Mouse (Mus musculus): ENCODE results near the gene Trip13.
A peak's percentile ranks its signal among the peaks of the same experiment; 100 is the strongest.

Gene Trip13

DNA sequence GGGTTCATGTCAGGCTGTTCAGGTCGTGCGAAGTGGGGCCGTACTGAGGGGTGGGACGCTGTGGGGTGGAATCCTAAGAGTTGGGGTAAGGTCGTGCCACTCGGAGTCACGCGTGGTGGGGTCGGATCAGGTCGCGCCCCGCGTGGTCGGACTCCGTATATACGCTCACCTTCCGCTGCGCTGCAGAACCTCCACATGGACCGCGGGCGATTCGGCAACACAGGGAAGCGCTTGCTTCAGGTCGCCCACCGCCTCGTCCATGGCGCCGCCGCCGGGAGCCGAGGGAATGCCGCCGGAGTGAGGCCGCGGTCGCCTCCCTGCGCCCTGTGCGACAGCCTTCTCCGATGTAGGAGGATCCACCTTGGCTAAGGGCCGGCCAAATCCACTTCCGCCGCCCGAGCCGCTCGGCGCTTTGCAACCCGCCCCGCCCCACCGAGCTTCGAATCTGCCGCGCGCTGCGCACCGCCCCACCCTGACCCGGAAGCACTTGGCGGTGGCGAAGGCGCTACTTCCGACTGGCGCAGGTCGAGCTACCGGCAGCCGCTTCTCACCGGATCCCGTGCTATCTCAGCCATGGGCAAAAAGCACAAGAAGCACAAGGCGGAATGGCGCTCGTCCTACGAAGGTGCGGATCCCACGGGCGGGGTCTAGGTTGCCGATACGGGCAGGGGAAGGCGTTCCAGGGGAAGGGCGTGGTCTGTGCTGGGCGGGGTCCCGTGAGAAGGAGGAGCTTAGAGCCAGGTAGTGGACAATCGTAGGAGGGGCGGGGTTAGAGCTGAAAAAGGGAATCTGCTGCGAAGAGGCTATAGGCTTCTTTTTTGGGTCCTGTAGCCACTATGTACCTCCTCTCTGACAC is at the start of gene Trip13, which contains the start of gene Brd9:
Gene Trip13 (minus strand): TSS at position 464 of the 856 bp plus-strand sequence.
Gene Brd9 (plus strand): TSS at position 491 of the 856 bp plus-strand sequence.
- DNase-seq, result peak; percentile 97

DNA sequence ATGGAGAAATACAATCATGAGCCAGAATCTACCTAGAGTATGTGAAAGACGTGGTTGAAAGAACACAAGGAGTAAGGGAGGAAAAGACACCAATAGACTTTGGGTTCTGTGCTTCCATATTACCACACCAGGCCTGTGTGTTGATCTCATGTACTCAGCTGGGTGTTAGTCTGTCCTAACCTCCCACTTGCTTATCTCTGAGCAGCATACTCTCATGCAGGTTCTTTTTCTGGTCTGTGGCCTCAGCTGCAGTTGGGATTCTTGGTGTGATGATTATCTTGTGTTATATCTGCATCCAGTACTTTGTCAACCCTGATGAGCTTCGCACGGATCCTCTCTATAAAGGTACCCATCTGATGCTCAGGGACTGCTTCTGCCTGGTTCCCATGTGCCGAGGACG is 39.4 kb upstream of the Trip13 start:
- DNase-seq, result no peak

DNA sequence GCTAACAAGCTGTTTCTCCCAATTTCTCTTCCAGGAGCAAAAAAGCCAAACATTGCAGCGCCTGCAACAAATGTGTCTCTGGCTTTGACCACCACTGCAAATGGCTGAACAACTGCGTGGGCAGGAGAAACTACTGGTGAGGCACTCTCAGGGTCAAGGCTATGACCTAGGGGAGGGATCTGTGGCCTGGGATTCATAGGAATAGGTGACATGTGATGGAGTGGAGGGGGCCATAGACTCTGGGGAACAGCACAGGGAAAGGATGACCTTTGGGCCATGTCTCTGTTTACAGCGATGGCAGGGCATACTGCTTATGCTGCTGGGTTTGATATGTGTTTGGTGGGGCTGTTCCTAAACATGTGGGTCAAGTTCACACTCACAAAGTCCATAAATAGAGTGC is 36.9 kb upstream of the Trip13 start:
- no peak for DNase-seq

DNA sequence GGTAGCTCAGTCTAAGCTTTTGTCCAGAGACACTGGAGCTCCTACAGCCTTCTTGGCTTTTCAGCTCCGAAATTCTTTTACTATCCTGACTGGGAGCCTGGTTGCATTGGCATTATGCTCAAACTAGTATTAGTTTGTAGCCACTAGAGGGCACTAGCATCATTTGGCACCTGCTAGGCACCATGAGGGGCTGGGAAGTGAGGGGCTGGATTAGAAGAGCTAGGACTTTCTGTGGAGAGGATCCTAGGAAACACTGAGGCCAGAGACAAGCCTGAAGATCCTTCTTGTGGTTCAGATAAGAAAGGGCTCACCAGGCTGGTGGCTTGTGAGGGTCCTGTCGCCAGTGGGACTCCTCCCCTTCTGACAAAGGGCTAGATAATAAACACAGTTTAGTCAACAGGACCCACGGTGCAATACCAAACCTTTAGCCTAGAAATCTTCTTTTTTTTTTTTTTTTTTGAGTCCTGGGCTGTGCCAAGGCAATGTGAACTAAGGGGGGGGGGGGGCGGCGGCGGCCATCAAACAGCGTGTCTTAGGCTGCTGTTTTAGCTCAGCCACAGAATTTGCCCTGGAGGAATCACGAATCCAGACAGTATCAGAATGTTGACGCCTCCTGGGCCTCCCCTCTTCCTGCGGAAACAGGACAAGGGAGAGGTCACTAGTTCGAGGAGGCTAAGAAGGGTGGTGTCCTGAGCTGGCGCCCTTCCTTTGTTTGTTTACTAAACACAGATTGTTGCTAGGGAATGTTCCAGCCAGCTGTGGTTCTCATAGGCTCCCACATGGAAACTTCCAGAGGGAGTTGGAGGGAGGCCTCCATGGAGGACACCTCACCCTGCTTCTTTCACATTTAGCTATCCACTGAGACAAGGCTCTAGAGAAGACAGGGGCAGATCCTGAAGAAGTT is 33.2 kb upstream of the Trip13 start:
- DNase-seq, result peak; percentile 87 to 91

DNA sequence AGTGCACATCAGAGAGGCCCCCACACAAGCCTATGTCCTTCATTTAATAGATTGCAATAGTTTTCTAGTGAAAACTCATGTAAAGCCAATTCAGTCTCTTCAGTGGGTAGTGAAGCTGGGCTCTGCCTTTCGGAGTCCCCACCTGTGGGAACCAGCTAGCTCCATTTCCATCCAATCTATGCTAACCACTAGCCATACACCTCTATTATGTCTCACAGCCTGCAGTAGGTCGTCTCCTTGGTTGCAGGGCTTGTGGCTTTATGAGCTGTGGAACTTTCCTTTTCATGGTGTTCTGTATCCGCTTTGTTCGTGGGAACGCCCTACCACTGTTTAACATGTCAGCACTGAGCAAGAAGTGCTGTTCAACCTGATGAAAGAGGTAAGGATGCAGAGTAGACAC is 26.0 kb upstream of the Trip13 start, which contains the start of gene Zdhhc11:
Gene Zdhhc11 (plus strand): TSS at position 301 of the 400 bp plus-strand sequence.
- DNase-seq, result no peak

DNA sequence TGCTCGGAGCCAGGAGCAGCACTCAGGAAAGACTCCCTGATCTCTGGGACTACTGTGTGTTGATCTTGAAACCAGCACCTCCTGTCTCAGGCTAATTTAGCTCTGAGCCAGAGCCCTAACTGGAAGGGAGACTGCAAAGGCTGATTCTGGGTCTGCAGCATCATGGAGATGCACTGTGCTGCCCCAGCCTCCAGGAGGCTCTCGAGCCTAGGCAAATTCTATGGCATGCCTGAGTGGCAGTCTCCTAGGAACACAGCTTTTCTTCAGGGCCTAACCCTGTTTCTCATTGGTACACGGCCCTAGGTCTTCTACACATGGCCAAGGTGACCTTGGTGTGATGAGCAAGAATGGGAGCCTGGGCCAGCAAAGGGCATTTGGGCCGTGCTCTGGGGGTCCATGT is 23.6 kb upstream of the Trip13 start:
- no peak for DNase-seq

DNA sequence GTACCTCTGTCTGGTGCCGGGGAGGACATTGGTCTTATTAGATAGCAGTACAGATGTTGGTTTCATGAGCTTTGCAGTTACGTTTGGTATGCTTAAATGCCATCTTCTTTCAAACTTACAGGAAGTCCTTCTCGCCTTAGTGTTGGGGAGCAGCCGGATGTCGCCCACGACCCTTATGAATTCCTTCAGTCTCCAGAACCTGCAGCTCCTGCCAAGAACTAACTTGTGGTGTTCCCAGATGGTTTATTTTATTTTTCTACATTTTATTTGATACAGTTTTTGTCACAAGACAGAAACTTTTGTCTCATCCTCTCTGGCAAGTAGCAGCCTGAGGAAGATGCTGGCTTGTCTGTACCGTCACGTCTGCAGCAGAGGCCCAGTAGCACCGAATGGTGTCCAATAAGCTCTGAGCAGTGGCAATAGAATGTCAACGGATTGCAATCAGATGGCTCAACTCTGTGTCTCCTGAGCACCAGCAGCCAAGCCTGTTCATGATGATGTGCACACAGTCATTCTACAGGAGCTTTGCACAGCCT is 22.6 kb upstream of the Trip13 start:
- DNase-seq, result no peak

DNA sequence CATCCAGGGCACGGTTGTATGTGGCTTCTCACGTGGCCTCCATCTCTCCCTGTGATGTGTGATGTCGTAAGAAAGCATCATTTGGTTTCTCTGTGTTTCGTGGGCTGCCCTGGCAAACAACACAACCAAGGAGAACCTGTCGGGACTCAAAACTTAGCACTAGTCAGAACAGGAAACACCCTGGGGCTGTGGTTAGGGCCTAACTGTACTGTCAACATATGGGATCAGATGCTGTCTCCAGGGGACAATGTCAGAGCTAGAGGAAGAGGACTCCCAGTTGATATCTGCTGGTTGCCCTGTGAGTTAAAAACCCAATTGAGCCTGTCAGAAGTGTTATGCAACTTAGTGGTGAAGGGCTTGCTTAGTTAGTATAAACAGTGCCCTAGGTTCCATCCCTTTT is 17.9 kb upstream of the Trip13 start:
- DNase-seq, result no peak

DNA sequence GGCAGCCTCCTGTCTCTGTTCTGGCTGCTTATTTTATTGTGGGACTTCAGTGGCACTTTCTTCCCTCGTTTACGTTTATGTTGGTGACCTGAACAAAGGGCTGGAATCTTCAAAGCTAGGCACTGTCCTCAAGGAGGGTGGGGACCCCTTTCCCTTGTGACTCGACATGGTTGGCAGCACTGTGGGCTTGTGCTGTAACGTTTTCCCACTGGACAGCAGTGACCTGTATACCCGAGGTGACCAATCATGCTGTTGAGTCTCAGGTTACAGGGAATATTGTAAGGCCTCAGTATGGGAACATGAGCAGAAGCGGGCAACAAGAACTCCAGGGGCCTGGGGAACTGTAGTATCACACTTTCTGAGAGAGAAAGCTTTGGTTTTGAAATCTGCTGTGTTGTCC is 17.1 kb upstream of the Trip13 start:
- no peak for DNase-seq

DNA sequence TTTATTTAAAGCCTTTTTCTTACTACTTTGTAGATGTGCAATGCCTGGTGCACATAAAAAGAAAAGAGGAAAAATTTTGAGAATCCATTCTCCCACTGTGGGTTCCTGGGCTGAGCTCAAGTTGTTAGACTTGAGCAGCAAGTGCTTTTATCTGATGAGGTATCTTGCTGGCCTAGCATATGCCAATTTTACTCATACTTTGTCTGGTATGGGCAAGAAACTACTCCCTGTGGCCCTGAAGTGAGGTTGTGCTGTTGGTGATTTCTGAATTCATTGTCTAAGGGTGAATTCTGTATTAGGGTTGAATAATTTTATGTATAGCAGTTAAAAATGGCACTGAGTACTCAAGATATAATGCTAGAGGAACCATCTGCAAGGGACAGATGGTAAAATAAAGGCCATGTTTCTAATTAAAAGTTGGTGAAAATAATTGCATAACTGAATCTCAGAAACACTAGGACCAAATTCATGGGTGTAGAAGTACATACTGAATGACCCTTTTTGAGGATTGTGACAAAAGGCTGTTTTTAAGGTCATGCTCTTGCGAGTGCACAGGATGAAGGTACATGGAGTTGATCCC is 16.1 kb upstream of the Trip13 start:
- DNase-seq, result no peak

DNA sequence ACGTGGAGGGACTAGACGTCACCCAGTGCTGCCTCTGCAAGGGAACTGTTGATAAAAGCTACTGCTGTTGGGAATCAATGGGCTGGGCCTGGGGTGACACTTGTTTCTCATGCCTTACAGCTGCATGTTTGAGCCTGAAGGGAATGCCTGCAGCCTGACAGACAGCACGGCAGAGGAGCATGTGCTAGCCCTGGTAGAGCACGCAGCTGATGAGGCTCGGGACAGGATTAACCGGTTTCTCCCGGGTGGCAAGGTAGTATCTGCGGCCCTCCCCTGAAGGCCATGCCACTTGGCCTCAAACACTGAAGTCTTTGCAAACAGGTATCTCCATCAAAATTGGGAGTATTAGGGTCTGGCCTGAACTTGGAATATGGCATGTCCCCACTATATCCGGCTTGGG is 7.0 kb upstream of the Trip13 start:
- no peak for DNase-seq

DNA sequence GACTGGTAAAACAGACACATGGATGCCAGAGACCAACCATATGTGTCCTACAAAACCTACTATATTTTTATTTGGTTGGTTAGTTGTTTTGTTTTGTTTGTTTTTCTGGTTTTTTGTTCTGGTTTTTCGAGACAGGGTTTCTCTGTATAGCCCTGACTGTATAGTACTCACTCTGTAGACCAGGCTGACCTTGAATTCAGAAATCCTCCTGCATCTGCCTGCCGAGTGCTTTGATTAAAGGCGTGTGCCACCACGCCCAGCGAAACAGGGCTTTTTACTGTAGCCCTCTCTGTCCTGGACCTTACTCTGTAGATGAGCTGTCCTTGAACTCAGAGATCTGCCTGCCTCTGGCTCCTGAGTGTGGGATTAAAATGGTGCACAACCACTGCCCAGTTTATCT is 1.5 kb upstream of the Trip13 start:
- no peak for DNase-seq

DNA sequence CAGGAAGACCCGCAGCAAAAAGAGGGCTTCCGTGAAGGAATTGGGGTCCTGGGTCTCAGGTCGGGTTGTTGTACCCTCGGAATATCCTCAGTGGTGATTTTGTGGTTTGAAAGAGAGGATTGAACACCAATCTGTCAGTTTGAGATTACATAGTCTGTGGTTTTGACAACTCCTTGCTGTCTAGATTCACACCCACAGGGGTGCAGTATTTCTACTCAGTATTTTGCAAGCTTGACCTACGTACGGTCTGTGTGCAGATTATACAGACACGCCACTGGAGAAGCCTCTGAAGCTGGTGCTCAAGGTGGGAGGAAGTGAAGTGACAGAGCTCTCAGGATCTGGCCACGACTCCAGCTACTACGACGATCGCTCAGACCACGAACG is 585 bp upstream of the Trip13 start:
- DNase-seq, result peak in 1 of 2 experiments; percentile 13

DNA sequence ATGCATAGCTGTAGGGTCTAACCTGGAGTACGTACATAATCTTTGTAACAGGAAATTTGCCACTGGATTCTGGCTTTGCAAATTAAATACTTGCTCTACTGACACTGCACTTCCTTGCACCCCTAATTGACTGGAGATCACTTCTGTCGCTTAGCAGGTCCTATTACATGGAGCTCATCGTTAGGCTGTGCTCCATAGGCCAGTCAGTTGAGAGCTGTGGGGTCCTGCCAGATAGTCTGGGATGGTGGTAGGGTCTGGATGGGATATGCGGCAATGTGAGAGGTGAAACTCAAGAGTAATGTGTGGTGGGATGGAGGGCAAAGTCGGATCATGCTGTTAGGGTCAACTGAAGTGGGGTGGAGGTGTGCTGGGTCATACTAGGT is 655 bp downstream of the Trip13 start:
- DNase-seq, result no peak

DNA sequence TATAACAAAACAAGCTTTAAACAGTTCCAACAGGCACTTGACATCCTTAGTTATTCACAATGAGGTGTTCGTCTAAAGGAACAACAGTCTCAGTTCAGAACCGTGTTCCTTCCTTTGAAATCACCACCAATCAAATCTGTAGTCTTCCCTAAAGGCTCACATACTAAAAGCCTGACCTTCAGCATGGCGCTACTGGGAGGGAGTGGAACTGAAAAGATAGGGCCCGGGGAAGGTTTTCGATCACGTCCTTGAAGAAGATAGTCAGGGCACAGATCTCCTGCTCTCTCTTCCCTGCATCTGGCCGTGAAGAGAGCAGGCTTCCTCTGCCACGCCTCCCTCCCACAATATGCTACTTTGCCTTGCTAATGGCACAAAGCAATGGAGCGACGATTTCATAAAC is 5.4 kb downstream of the Trip13 start:
- DNase-seq, result no peak

DNA sequence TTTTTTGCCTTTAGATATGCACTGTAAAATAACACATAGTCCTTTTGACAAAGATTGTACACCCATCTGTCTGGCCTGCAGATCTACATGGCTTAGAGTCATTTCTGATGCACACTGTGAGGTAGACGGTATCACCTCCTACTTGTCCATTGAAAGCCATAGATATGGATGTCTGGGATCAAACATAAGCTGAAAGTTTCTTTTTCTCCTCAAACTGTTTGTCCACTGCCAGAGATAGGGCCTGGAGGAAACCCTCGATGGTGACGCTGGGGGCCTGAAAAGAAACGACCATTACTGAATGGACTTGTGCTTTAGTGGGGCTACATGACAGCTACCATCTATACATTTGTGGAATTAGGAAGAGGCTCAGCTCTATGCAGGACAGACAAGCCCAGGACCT is 24.5 kb downstream of the Trip13 start:
- no peak for DNase-seq

DNA sequence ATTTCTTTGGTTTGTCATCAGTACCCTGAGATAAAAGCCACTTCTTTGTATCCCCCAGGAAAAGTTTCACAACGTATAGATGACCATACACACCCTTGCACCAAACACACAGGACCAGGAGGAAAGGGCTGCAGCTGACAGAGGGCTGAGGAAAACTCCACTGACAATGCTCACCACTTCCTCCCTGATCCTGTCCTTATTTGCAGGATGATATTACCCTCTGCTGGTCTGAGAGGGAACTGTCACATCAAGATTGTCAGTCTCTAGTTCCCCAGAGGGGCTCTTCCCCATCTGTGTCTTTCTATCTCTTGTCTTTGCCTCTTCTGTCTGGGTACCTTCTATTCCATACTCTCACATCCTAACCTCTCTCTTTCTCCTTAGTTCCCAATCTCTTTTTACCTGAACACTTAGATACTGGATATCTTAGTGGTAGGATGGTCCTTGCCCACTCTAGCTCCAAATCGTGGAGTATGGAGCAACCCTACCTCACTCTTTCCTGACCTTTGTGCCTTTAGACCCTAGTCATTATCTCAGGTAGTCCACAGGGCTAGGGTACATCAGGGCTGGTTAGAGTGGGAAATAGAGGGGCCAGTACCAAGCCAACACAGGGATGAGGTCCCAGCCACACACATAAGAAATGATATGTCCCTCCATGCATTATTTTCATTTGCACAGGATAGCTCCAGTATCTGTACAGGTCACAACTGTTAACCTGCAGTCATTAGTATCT is 29.7 kb downstream of the Trip13 start:
- peak; percentile 78 to 84 for DNase-seq

DNA sequence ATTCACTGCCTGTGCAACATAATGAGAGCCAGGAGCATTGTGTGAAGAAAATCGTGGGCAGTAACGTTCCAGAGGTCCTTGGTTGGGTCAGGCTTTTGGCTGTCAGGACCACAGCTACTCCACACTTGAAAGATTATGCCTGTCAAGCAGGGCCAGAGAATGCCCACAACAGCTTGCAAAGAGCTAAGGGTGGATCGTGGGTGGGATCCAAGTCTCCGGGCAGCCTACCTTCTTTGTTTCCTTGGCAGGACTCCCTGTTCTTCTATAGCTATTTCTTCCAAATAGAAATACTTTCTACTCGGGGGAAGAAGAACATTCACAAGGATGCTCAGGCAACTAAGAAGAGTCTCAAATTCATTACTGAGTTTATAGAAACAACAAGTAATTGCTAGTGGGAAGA is 30.4 kb downstream of the Trip13 start:
- no peak for DNase-seq

DNA sequence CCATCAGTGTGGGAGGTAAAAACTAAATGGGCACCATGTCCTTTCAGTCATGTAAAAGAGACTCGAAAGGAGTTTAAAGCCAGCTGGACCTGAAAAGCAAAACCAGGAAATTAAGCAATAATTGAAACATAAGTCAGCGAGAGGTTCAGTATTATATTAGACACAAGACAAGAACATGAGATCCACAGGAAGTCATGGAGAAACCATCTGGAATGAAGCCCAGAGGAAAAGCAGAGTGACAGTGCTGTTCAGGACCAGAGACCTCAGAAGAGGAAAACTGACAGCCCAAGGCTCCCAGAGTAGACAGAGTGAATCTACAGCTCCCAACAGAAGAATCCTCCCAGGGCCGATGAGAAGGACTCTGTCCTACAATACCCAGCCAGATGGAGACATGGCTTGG is 40.0 kb downstream of the Trip13 start:
- DNase-seq, result no peak

DNA sequence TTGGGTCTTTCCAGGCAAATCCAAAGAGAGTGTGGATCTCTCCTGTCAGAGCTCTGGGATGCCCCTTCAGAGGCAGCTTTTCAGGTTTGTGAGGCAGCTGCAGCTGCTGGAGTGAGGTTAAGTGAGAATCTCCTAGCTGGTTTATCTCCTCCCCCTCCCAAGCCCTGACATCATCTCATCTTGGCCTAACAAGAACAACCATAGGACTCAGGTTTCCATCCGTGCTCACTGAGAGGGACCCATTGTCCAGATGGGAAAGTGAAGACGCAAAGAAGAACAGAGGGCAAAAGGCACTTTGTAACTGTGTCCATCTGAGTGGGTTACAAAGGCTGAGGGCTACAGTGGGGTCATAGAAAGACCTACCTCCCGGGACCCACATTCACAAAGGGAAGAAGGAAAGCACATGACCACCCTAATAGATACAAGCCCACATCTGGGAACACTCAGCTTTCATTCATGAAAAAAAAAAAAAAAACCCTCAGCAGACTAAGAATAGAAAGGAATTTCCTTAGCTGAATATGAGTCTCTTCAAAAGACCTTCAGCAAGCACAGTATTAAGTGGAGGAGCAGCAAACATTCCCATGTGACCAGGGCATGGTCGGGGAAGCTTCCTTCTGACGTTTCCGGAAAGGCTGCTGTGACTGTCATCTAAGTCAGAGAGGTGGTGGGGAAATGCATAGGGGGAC is 44.9 kb downstream of the Trip13 start:
- DNase-seq, result no peak

DNA sequence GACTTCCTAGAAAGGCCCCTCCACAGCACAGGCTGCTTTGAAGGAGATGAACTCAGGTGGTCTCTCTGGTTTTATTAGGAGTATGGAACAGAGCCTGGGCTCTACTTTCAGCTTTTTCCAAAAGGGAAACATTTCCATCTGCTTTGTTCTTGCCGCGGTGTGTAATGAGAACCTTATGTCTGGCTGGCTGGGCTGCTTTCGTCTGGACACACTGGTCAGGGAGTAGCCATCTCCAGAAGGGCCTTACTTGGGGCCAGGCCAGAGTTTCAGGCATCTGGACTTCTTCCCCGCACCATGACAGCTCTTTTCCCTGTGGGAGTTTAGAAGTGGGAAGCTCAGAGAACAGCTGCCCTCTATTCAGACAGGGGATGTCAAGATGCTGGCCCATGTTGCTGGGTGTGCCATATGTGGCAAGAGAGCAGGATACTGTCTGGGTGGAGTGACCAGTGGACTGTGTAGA is 50.1 kb downstream of the Trip13 start:
- DNase-seq, result peak; percentile 42 to 60

DNA sequence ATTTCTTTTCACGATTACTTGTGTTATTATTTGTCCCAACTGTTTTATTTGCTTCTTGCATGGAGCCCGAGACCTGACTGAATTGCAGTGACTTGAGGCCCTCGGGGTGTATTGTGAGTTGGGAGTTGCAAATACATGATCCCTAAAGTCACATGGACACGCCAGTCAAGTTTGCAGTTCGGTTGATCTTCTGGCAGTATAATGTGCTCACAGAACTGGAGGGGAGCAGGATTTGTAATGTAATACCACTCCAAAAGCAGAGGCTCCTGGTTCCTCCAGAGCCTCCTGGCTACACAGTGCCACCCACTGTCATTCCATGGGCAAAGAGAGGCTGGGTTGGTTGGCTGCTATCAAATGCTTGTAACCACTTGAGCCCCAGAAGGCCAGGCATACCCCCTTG is 51.0 kb downstream of the Trip13 start:
- DNase-seq, result no peak
